Mouse (Mus musculus) C2C12 (cell line): ENCODE measurements around the gene Pigc.

ENCODE experiments used
- CEBPB ChIP-seq: IDR thresholded peaks from one replicate; pipeline ENCODE4 v1.6.1; 2011; ENCODE audit warnings: low read depth, mild to moderate bottlenecking, control low read depth, moderate library complexity
- CTCF ChIP-seq: IDR thresholded peaks from one replicate; pipeline ENCODE4 v1.5.1; 2011; ENCODE audit not compliant: control insufficient read depth, insufficient read depth, insufficient read length
- FOSL1 ChIP-seq: IDR thresholded peaks from one replicate; pipeline ENCODE4 v1.8.0; 2011; ENCODE audit warnings: mild to moderate bottlenecking, low read length; ENCODE audit not compliant: poor library complexity, insufficient read depth, severe bottlenecking
- MAX ChIP-seq: IDR thresholded peaks from one replicate; pipeline ENCODE4 v1.6.1; 2011; ENCODE audit warnings: mild to moderate bottlenecking, control low read depth
- MYOD1 ChIP-seq: IDR thresholded peaks from one replicate; pipeline ENCODE4 v1.6.1; 2011; ENCODE audit warnings: low read depth; ENCODE audit not compliant: control insufficient read depth, insufficient read length
- MYOG ChIP-seq: IDR thresholded peaks from one replicate; pipeline ENCODE4 v1.6.1; 2011; ENCODE audit not compliant: control insufficient read depth, insufficient read length; ENCODE audit errors: extremely low read depth
- USF1 ChIP-seq: IDR thresholded peaks from one replicate; pipeline ENCODE4 v1.6.1; 2011; ENCODE audit warnings: low read depth, mild to moderate bottlenecking, control low read depth, moderate library complexity

GRCm38 (mm10) chr1:161983979-161984566, 15.1 kb downstream of the Pigc start:
- TF ChIP-seq USF1 (no peak), CTCF (no peak), FOSL1 (no peak), MAX (no peak), CEBPB (no peak), MYOD1 (no peak), MYOG (no peak)
